Mouse (Mus musculus): ENCODE data around the gene Amhr2.

Amhr2 gene
- long read RNA-seq, experiment 1, partial matches to known transcripts: 0 of 3 reads
- long read RNA-seq, experiment 1, other reads (novel, unspliced or antisense): 0 of 3 reads
- long read RNA-seq, experiment 2, partial matches to known transcripts: 0 of 1 reads
- long read RNA-seq, experiment 2, other reads (novel, unspliced or antisense): 0 of 1 reads

DNA sequence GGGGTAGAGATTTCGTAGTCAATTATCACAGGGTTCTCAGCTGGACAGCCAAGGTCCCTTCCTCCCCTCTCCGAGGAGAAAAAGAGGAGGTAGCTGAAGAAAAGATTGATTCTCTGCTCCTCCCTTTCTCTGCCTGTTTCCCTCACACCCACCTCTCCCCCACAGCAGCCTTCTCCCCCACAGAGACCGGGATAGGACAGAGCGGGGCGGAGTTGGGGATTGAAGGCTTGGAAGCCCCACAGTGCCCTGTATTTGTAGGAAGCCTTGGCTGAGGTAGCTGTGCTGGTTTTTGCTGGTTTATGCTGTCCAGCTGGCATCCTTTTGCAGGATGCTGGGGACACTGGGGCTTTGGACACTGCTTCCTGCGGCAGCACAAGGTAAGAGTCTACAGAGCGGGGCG, at the start of gene Amhr2:
TSS of gene Amhr2 (plus strand) at position 222 of the 400 bp plus-strand sequence.
- intact Hi-C loops (cut with DNase I): no loop called here

GRCm38 (mm10) chr15:102398629-102399028, 46.5 kb upstream of the Amhr2 start:
- intact Hi-C loops (cut with DNase I): no loop called here

GRCm38 (mm10) chr15:102399229-102400221, 45.6 kb upstream of the Amhr2 start:
- intact Hi-C loops (cut with DNase I): no loop called here

- intact Hi-C loops (cut with DNase I): no loop called here
These were observed 44.6 kb upstream of the Amhr2 start for GRCm38 (mm10) chr15:102400476-102401045.

- intact Hi-C loops (cut with DNase I): no loop called here
These were observed 43.9 kb upstream of the Amhr2 start for GRCm38 (mm10) chr15:102401278-102401677.

DNA sequence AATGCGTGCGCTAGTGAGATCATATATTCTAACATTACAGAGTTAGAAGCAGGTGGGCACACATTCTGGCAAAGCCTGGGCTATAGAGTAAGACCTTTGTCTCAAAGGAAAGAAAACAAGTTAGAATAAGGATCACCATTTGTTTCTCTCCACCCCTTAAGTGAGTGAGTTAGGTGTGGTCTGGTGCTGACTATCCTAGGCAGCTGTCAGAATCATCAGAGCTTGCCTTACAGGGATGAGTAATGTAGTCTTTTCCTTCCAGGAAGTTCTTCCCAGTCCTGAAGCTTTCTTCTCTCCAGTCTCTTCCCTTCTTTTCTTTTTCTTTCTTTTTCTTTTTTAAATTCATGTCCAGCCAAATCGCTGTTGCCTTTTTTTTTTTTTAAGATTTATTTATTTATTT, 43.0 kb upstream of the Amhr2 start:
- intact Hi-C loops (cut with DNase I): no loop called here

DNA sequence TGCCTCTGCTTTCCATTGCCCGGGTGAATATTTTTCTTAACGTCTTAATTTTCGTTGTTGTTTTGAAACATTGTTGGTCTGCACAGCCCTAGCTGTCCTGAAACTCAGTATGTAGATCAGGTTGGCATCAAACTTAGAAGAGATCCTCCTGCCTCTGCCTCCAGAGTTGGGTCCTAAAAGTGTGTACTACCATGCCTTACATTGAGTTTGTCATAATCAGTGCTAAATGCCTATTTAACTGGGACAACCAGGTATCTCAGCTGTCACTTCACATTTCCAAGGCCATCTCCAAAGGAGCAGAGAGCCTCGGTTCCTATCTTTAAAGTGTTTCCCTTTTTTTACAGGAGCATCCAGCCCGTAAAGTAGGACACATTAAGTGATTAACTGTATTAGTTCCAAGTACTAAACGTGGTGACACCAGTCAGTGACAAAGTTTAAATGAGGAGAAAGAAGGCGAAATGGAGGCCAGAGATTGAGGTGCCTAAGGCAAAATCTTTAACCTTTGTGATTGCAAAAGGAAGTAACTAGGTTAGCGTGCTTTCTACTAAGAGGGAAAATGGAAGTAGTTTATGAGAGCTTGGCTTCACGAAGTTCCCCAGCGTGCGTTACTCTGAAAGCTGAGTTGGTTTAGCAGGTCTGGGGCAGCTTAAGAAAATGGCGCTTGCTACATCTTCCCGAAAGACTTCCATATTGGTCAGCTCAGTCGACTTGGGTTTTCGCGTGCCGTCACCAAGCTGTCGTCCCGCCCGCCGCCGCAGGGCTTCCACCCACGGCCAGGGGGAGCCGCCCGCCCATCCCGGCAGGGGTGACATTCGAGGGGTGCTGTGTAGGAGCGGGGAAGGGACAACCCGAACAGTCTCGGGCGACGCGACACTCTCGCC, 40.3 kb upstream of the Amhr2 start:
- intact Hi-C loops (cut with DNase I): no loop called here

DNA sequence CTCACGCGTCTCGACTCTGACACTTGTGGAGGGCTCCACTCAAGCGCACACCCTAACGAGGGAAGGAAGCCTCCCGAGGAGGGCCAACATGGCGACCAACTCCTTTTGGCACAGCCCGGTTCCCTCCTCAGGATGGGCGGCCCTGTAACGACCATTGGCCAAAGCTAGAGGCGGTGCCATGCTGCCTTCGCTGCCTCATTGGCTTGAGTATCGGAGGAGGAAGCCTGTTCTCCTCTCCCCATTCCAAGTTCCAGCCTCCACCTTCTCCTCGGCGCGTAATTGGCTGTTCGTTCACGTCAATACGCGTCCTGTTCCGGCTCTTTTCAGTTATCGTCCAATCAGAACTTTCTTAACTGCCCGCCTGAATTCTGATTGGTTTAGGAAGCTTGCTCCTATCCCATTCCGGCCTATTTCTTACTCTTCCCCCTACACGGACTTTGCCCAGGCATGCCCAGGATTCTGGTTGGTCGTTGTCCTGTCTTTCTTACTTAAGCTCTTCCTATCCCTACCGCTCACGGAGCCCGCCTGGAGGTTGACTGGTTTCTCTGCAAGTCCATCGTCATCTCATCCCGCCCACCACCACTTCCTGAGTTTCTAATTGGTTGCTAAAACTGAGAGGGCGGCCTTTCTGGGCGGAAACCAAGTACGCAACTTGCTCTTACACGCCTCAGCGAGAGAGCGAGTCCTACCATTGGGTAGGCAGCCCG, 39.5 kb upstream of the Amhr2 start, which contains the start of gene Sp1:
TSS of gene Sp1 (plus strand) at position 655 of the 707 bp plus-strand sequence.
- intact Hi-C loops (cut with DNase I): no loop called here

- intact Hi-C loops (cut with DNase I): no loop called here
These were observed 38.8 kb upstream of the Amhr2 start for GRCm38 (mm10) chr15:102406196-102406911.

- intact Hi-C loops (cut with DNase I): no loop called here
These were observed 38.1 kb upstream of the Amhr2 start for GRCm38 (mm10) chr15:102406912-102407580.

GRCm38 (mm10) chr15:102407681-102408557, 37.2 kb upstream of the Amhr2 start:
- intact Hi-C loops (cut with DNase I): no loop called here

- intact Hi-C loops (cut with DNase I): no loop called here
These were observed 36.5 kb upstream of the Amhr2 start for GRCm38 (mm10) chr15:102408558-102409130.

DNA sequence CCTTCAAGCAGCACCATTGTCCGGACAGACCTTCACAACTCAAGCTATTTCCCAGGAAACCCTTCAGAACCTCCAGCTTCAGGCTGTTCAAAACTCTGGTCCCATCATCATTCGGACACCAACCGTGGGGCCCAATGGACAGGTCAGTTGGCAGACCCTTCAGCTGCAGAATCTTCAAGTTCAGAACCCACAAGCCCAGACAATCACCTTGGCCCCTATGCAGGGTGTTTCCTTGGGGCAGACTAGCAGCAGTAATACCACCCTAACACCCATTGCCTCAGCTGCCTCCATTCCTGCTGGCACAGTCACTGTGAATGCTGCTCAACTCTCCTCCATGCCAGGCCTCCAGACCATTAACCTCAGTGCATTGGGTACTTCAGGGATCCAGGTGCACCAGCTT, 35.9 kb upstream of the Amhr2 start:
- intact Hi-C loops (cut with DNase I): no loop called here

GRCm38 (mm10) chr15:102411077-102411476, 34.1 kb upstream of the Amhr2 start:
- intact Hi-C loops (cut with DNase I): no loop called here

DNA sequence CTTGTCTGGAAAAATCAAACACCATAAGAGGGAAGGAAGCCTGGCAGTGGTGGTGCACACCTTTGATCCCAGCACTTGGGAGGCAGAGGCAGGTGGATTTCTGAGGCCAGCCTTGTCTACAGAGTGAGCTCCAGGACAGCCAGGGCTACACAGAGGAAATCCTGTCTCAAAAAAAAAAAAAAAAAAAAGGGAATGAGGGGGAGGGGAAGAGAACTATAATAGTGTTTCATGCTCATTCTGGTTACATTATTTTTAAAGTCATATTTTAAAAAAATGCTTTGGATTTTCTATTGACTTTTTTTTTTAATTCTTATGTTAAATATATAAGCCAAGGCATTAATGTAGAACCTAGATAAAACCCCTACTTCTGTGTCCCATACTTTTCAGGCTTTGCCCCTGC, 31.5 kb upstream of the Amhr2 start:
- intact Hi-C loops (cut with DNase I): no loop called here

DNA sequence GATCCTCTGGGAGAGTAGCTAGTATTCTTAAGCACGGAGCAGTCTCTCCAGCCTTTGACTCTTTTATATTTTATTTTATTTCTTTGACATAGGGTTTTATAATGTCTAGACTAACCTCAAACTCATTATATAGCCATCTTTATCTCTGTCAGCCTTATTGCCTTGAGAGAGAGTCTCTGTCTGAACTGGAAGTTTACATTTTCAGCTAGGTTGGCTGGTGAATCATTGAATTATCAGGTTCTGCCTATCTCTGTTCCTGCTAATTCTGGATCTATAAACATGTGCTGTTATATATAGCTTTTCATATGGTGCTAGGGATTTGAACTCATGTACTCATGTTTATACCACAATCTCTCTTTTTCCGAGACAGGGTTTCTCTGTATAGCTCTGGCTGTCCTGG, 27.6 kb upstream of the Amhr2 start:
- intact Hi-C loops (cut with DNase I): no loop called here

GRCm38 (mm10) chr15:102420986-102421385, 24.2 kb upstream of the Amhr2 start:
- intact Hi-C loops (cut with DNase I): loop anchor here (5.0 kb wide), 1 partner anchor 39 kb away; no protein-coding TSS in a partner anchor

DNA sequence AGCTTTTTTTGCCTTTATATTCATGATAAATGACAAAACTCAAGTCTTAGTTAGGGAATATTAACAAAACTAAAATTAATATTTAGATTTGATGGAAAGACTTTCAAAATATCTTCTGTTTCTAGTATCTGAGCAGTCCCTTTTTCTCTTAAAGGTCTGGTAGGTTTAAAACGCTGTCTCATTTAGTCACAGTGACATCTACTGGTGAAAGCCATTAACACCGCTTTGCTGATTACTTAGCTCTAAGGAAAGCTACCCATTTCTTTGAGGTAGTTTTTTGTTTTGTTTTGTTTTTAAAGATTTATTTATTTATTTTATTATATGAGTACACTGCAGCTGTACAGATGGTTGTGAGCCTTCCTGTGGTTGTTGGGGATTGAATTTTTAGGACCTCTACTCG, 23.7 kb upstream of the Amhr2 start:
- intact Hi-C loops (cut with DNase I): loop anchor here (5.0 kb wide), 1 partner anchor 39 kb away; no protein-coding TSS in a partner anchor

Data from adrenal gland (tissue).